Mouse (Mus musculus): ENCODE measurements around the gene Gm47841.

GRCm38 (mm10) chr15:101056225-101056624, 9.0 kb upstream of the Gm47841 start:
- TF ChIP-seq CTCF (IDR thresholded peaks at IDR 0.05; ENCODE audit: extremely low read depth, insufficient read length, insufficient replicate concordance, low read depth, low read length) (peak; percentile 60; the same call in 1 of the 2 replicates), POLR2A (IDR thresholded peaks at IDR 0.05; ENCODE audit: low read depth, low read length) (no peak)

Measured in small intestine, adult 2 months (tissue).